Mouse (Mus musculus): ENCODE results near the gene Utp15.

GRCm38 (mm10) chr13:98245386-98245785 is 17.5 kb downstream of the Utp15 start:
- TF ChIP-seq FLI1 (IDR thresholded peaks at IDR 0.05; ENCODE audit: low read length) (no peak), GATA1 (IDR thresholded peaks at IDR 0.05; ENCODE audit: borderline replicate concordance, low read length) (no peak)
